Mouse (Mus musculus) ES-E14 (cell line): ENCODE data around the gene Anxa6.

Experiments
- CHD2 ChIP-seq: IDR thresholded peaks from 2 replicates; pipeline ENCODE4 v1.6.1; 2014; ENCODE audit warnings: mild to moderate bottlenecking, low read depth, low read length, inconsistent platforms
- HCFC1 ChIP-seq: IDR thresholded peaks from 2 replicates; pipeline ENCODE4 v1.6.1; 2012; ENCODE audit warnings: low read length, inconsistent platforms, borderline replicate concordance; ENCODE audit not compliant: insufficient read depth
- ZC3H11A ChIP-seq: IDR thresholded peaks from 2 replicates; pipeline ENCODE4 v1.6.1; 2012; ENCODE audit warnings: low read depth, mild to moderate bottlenecking, inconsistent platforms, low read length, borderline replicate concordance

- no peak for TF ChIP-seq ZC3H11A
- no peak for TF ChIP-seq CHD2
- TF ChIP-seq HCFC1 = no peak
Measured at GRCm38 (mm10) chr11:55021859-55022258, 11.4 kb downstream of the Anxa6 start.
